Mouse (Mus musculus) heart, embryonic 16.5 days (tissue): Measurements from ENCODE around the gene Cdc14b. TPM values are rescaled to one million over a fixed set of nuclear protein-coding genes. Genes with fewer than 3 reads are reported as not detected.

Experiments used
- ATAC-seq: fragments of 200-750 bp; cut with Nextera tagmentation; replicated peaks from 2 replicates; pipeline ENCODE4 v1.8.0; 2017; ENCODE audit warnings: moderate number of reproducible peaks; ENCODE audit not compliant: insufficient read depth, low FRiP score; ENCODE audit errors: extremely low read depth
- H3K27ac ChIP-seq: fragments of 300-500 bp; sonication (generic); 2 replicates; pipeline ENCODE4 v1.5.1; 2014; ENCODE audit warnings: mild to moderate bottlenecking, low read length, control low read depth, moderate library complexity
- H3K27me3 ChIP-seq: fragments of 300-500 bp; sonication (generic); 2 replicates; pipeline ENCODE4 v1.6.1; 2014; ENCODE audit warnings: low read length, mixed read lengths; ENCODE audit not compliant: control insufficient read depth, insufficient read depth
- H3K36me3 ChIP-seq: fragments of 300-500 bp; sonication (generic); 2 replicates; pipeline ENCODE4 v1.6.1; 2014; ENCODE audit not compliant: control insufficient read depth, insufficient read depth
- H3K4me1 ChIP-seq: fragments of 300-500 bp; sonication (generic); 2 replicates; pipeline ENCODE4 v1.6.1; 2014; ENCODE audit warnings: low read length, mixed read lengths; ENCODE audit not compliant: control insufficient read depth, insufficient read depth
- H3K4me2 ChIP-seq: fragments of 300-500 bp; sonication (generic); 2 replicates; pipeline ENCODE4 v1.6.1; 2014; ENCODE audit warnings: low read depth, mild to moderate bottlenecking, control low read depth, low read length
- H3K4me3 ChIP-seq: fragments of 300-500 bp; sonication (generic); 2 replicates; pipeline ENCODE4 v1.5.1; 2014; ENCODE audit warnings: mild to moderate bottlenecking, control low read depth, low read length
- H3K9ac ChIP-seq: fragments of 300-500 bp; sonication (generic); 2 replicates; pipeline ENCODE4 v1.6.1; 2014; ENCODE audit warnings: low read length, control low read depth
- H3K9me3 ChIP-seq: fragments of 300-500 bp; sonication (generic); replicated peaks from 2 replicates; pipeline ENCODE4 v1.6.1; 2016; ENCODE audit warnings: low read length; ENCODE audit not compliant: control insufficient read depth
- WGBS: fragments of 180-500 bp; shearing (Covaris S2); extraction: QIAGEN DNeasy Blood & Tissue Kit; methylation state at CpG from one replicate; pipeline ENCODE4 v1.1.7; 2014; 5-methylcytosine and 5-hydroxymethylcytosine counted together
- polyA plus RNA-seq: library from polyadenylated mRNA; unstranded; fragments of >200 nt; fragmentation: Nextera tagmentation; extraction: Ambion mirVana; gene quantifications from 2 replicates; pipeline ENCODE4 v1.2.1, GENCODE M21; 2015

The Cdc14b gene
- polyA plus RNA-seq, 1 experiment from 2014 or later: 15.5 TPM

GRCm38 (mm10) chr13:64286321-64286720 lies 11.2 kb upstream of the Cdc14b start:
- Histone ChIP-seq H3K27ac (no peak overlapping the region), H3K9me3 (peaks cover 4% of the 10 kb centered on the region), H3K27me3 (no peaks in the 10 kb centered on the region), H3K9ac (no peak overlapping the region), H3K4me3 (no peak overlapping the region), H3K4me2 (no peak overlapping the region), H3K36me3 (peaks cover 9% of the 10 kb centered on the region), H3K4me1 (no peaks in the 10 kb centered on the region)
- ATAC-seq: no peak
- WGBS: 75% methylated on average over 4 of the region's 4 CpGs

GRCm38 (mm10) chr13:64284676-64285075 lies 9.6 kb upstream of the Cdc14b start:
- H3K27ac ChIP-seq: no peak overlapping the region
- WGBS: 94% methylated on average over 2 of the region's 2 CpGs
- no peak for ATAC-seq
- H3K36me3 ChIP-seq: peaks cover 8% of the 10 kb centered on the region; the same call in 1 of the 2 replicates
- H3K27me3 ChIP-seq: no peaks in the 10 kb centered on the region
- H3K9me3 ChIP-seq: peaks cover 4% of the 10 kb centered on the region
- no peaks in the 10 kb centered on the region for H3K4me1 ChIP-seq
- H3K4me3 ChIP-seq: no peak overlapping the region
- H3K4me2 ChIP-seq: no peak overlapping the region
- no peak overlapping the region for H3K9ac ChIP-seq

- no peaks in the 10 kb centered on the region for H3K4me1 ChIP-seq
- 77% methylated on average over 5 of the region's 5 CpGs for WGBS
Observed at GRCm38 (mm10) chr13:64280940-64281339, 5.8 kb upstream of the Cdc14b start.

GRCm38 (mm10) chr13:64275754-64276127 lies 651 bp upstream of the Cdc14b start:
- Histone ChIP-seq H3K27ac (no peak overlapping the region), H3K4me2 (peak overlapping the region; percentile 100), H3K36me3 (no peaks in the 10 kb centered on the region), H3K4me3 (peak overlapping the region; percentile 72), H3K9me3 (no peaks in the 10 kb centered on the region), H3K9ac (peak overlapping the region; percentile 63), H3K4me1 (peaks cover 7% of the 10 kb centered on the region; the same call in 1 of the 2 replicates), H3K27me3 (no peaks in the 10 kb centered on the region)
- ATAC-seq: no peak
- WGBS: 25% methylated on average over 9 of the region's 9 CpGs

More at GRCm38 (mm10) chr13:64280940-64281339, 5.8 kb upstream of the Cdc14b start:
- H3K9ac ChIP-seq: no peak overlapping the region
- no peak overlapping the region for H3K4me2 ChIP-seq
- no peak overlapping the region for H3K4me3 ChIP-seq
- no peak overlapping the region for H3K27ac ChIP-seq
- peaks cover 4% of the 10 kb centered on the region for H3K9me3 ChIP-seq
- H3K27me3 ChIP-seq: no peaks in the 10 kb centered on the region
- no peak for ATAC-seq
- H3K36me3 ChIP-seq: peaks cover 3% of the 10 kb centered on the region; the same call in 1 of the 2 replicates

GRCm38 (mm10) chr13:64273891-64274844 lies 922 bp downstream of the Cdc14b start:
- no peak overlapping the region for H3K27ac ChIP-seq
- H3K4me1 ChIP-seq: peaks cover 7% of the 10 kb centered on the region; the same call in 1 of the 2 replicates
- H3K36me3 ChIP-seq: no peaks in the 10 kb centered on the region
- H3K9ac ChIP-seq: peak overlapping the region; percentile 63
- H3K4me3 ChIP-seq: peak overlapping the region; percentile 72
- H3K9me3 ChIP-seq: no peaks in the 10 kb centered on the region
- peak; percentile 52 for ATAC-seq
- H3K4me2 ChIP-seq: peak overlapping the region; percentile 100
- no peaks in the 10 kb centered on the region for H3K27me3 ChIP-seq
- 1% methylated on average over 91 of the region's 95 CpGs for WGBS

- no peak for ATAC-seq
- Histone ChIP-seq H3K4me2 (peak overlapping the region; percentile 100), H3K27me3 (no peaks in the 10 kb centered on the region), H3K36me3 (no peaks in the 10 kb centered on the region), H3K4me3 (peak overlapping the region; percentile 72; the same call in 1 of the 2 replicates), H3K4me1 (peaks cover 7% of the 10 kb centered on the region; the same call in 1 of the 2 replicates), H3K9me3 (no peaks in the 10 kb centered on the region), H3K9ac (no peak overlapping the region), H3K27ac (no peak overlapping the region)
- WGBS: 56% methylated on average over 8 of the region's 8 CpGs
Observed at GRCm38 (mm10) chr13:64273352-64273751, 1.7 kb downstream of the Cdc14b start.

GRCm38 (mm10) chr13:64268384-64268783 lies 6.7 kb downstream of the Cdc14b start:
- no peaks in the 10 kb centered on the region for H3K36me3 ChIP-seq
- no peaks in the 10 kb centered on the region for H3K9me3 ChIP-seq
- ATAC-seq: no peak
- WGBS: 75% methylated on average over 4 of the region's 4 CpGs
- H3K4me3 ChIP-seq: no peak overlapping the region
- H3K4me1 ChIP-seq: peaks cover 5% of the 10 kb centered on the region; the same call in 1 of the 2 replicates
- no peak overlapping the region for H3K4me2 ChIP-seq
- H3K27ac ChIP-seq: no peak overlapping the region
- H3K27me3 ChIP-seq: no peaks in the 10 kb centered on the region
- H3K9ac ChIP-seq: no peak overlapping the region

GRCm38 (mm10) chr13:64267151-64267550 lies 7.9 kb downstream of the Cdc14b start:
- 0 out of 2 replicates have a peak, but pooled peaks have one; percentile 32 for ATAC-seq
- Histone ChIP-seq H3K4me2 (no peak overlapping the region), H3K9ac (no peak overlapping the region), H3K27ac (no peak overlapping the region), H3K9me3 (no peaks in the 10 kb centered on the region), H3K4me3 (no peak overlapping the region), H3K27me3 (no peaks in the 10 kb centered on the region), H3K36me3 (no peaks in the 10 kb centered on the region), H3K4me1 (peaks cover 5% of the 10 kb centered on the region; the same call in 1 of the 2 replicates)
- 30% methylated on average over 9 of the region's 9 CpGs for WGBS

GRCm38 (mm10) chr13:64264586-64264985 lies 10.5 kb downstream of the Cdc14b start:
- Histone ChIP-seq H3K4me2 (no peak overlapping the region), H3K27ac (no peak overlapping the region), H3K36me3 (no peaks in the 10 kb centered on the region), H3K9ac (no peak overlapping the region), H3K27me3 (no peaks in the 10 kb centered on the region), H3K9me3 (no peaks in the 10 kb centered on the region), H3K4me1 (peaks cover 5% of the 10 kb centered on the region; the same call in 1 of the 2 replicates), H3K4me3 (no peak overlapping the region)
- 84% methylated on average over 6 of the region's 6 CpGs for WGBS
- no peak for ATAC-seq
